Mouse (Mus musculus) lung, postnatal 14 days (tissue): Measurements from ENCODE around the gene Ahcyl2.

Experiments used
- DNase-seq: peaks from one replicate; pipeline ENCODE4 v3.0.0; 2021

Gene Ahcyl2

GRCm38 (mm10) chr6:29770672-29771321 lies 3.0 kb downstream of the Ahcyl2 start:
- no peak for DNase-seq

GRCm38 (mm10) chr6:29772236-29772635 lies 4.4 kb downstream of the Ahcyl2 start:
- no peak for DNase-seq

- DNase-seq, result no peak
Measured at GRCm38 (mm10) chr6:29774161-29774560, 6.3 kb downstream of the Ahcyl2 start.

- DNase-seq, result no peak
Measured at GRCm38 (mm10) chr6:29775609-29776008, 7.8 kb downstream of the Ahcyl2 start.

GRCm38 (mm10) chr6:29776542-29777237 lies 8.9 kb downstream of the Ahcyl2 start:
- no peak for DNase-seq

GRCm38 (mm10) chr6:29777238-29777555 lies 9.4 kb downstream of the Ahcyl2 start:
- DNase-seq, result no peak

GRCm38 (mm10) chr6:29780082-29780481 lies 12.3 kb downstream of the Ahcyl2 start:
- DNase-seq, result no peak

- DNase-seq, result no peak
Measured at GRCm38 (mm10) chr6:29780571-29780970, 12.8 kb downstream of the Ahcyl2 start.

- DNase-seq, result no peak
Measured at GRCm38 (mm10) chr6:29782239-29782638, 14.4 kb downstream of the Ahcyl2 start.

- DNase-seq, result no peak
Measured at GRCm38 (mm10) chr6:29783960-29784359, 16.1 kb downstream of the Ahcyl2 start.

GRCm38 (mm10) chr6:29784413-29785021 lies 16.7 kb downstream of the Ahcyl2 start:
- DNase-seq, result no peak

GRCm38 (mm10) chr6:29785759-29786158 lies 17.9 kb downstream of the Ahcyl2 start:
- DNase-seq, result no peak

GRCm38 (mm10) chr6:29788779-29789350 lies 21.1 kb downstream of the Ahcyl2 start:
- no peak for DNase-seq

- no peak for DNase-seq
Measured at GRCm38 (mm10) chr6:29790014-29790698, 22.3 kb downstream of the Ahcyl2 start.

GRCm38 (mm10) chr6:29793520-29793919 lies 25.7 kb downstream of the Ahcyl2 start:
- DNase-seq, result no peak

- no peak for DNase-seq
Measured at GRCm38 (mm10) chr6:29794582-29794981, 26.8 kb downstream of the Ahcyl2 start.

- no peak for DNase-seq
Measured at GRCm38 (mm10) chr6:29802979-29803378, 35.2 kb downstream of the Ahcyl2 start.

- no peak for DNase-seq
Measured at GRCm38 (mm10) chr6:29804006-29804405, 36.2 kb downstream of the Ahcyl2 start.

- no peak for DNase-seq
Measured at GRCm38 (mm10) chr6:29805381-29805780, 37.6 kb downstream of the Ahcyl2 start.

- DNase-seq, result no peak
Measured at GRCm38 (mm10) chr6:29812076-29812475, 44.3 kb downstream of the Ahcyl2 start.

- no peak for DNase-seq
Measured at GRCm38 (mm10) chr6:29812651-29813050, 44.8 kb downstream of the Ahcyl2 start.

- no peak for DNase-seq
Measured at GRCm38 (mm10) chr6:29814616-29815015, 46.8 kb downstream of the Ahcyl2 start.

GRCm38 (mm10) chr6:29815060-29815459 lies 47.2 kb downstream of the Ahcyl2 start:
- DNase-seq, result no peak
